Mouse (Mus musculus) layer of hippocampus, adult 8-10 months (tissue): ENCODE data around the gene Dip2b. TPM values are rescaled to one million over a fixed set of nuclear protein-coding genes. Genes with fewer than 3 reads are reported as not detected.
A peak's percentile ranks its signal among the peaks of the same experiment; 100 is the strongest.

ENCODE experiments used
- DNase-seq, 2 experiments: peaks; one replicate each; pipeline ENCODE4 v3.0.0; 2022; ENCODE audit warnings: low spot score in 2 of 2
- total RNA-seq, 4 experiments: library from RNA; stranded (reverse); gene quantifications; 2 replicates each; pipeline ENCODE4 v1.2.4; 2022

Gene Dip2b
- total RNA-seq, 4 experiments from 2014 or later: 46.0 to 55.2 (median 48.7) TPM

GRCm38 (mm10) chr15:100125245-100125644 lies 86.8 kb downstream of the Dip2b start:
- no peak for DNase-seq

DNA sequence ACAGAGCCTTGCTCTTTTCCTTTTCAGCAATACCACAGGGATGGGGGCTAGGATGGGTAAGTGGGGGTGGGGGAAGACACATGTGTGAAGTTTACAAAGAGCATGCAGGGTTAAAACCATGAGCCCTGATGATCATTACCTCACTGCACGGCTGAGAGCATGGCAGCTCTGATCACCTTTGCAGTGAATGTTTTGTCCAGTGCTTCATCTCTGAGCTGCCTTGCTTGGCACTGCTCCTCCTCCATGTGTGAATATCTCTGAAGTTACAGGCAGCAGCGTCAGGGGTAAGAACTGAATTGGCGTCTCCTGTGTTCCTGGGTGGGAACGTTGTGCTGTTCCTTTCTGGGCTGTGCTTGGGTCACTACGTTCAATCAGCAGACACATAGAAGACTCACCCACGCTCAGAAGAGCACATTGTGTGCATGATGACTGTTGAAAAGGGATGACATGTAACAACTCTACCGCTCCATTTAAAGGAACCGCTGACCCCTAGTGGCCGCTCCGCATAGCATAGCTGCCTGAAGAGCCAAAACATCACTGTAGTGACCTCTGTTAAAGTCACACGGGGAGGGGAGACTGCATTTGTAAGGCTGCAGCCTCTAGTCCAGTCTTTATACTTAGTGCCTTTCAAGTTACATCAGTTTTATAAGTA lies 88.1 kb downstream of the Dip2b start:
- peak; percentile 69 to 86 for DNase-seq

DNA sequence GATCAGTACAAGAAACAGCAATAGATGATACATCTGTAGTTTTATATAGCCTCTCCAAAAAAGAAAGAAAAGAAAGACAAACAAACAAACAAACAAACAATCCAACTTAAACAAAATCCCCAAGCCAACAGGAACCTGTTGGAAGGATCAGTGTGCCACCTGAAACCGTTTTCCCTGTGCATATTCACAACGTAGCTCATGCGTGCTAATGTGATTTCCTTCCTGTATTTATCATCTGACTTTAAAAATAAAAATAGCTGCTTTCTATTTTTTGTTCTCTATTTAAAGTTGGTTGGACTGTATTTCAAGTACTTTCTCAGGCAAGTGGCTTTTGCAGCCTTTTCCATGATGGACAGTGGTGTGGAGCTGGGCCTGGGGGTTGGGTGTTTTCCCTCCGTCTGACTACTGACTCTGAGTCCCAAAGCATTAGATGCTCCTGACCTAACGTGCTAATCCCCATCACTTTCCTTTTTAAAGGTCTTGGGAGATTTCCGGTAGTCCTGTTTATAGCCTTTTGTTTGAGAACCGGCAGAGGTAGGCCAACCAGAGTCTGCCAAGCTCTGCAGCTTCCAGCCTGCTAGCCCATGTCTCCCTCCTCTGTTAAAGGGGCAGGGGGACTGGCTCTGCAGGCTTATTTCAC lies 90.8 kb downstream of the Dip2b start:
- DNase-seq: no peak

DNA sequence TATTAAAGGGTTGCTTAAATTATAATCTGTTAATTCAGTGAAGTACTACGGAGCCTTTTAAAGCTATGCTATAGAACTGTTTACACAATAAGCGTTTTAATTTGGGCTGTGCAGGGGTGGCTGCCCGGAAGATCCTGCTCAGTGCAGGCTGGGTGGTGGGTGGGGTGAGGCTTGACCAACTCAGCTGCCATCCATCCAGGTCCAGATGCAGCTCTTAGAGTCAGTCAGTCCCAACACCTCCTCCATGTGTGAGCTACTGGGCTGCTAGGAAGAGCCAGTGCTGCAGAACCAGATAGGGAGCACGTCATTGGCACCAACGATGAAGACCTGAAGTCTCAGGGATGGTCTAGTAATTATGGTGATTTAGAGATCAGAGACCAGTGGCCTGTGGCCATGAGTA lies 101.2 kb downstream of the Dip2b start:
- no peak for DNase-seq

- DNase-seq: no peak
Measured at GRCm38 (mm10) chr15:100140428-100140827, 102.0 kb downstream of the Dip2b start.

- peak; percentile 53 to 61 for DNase-seq
Measured at GRCm38 (mm10) chr15:100143091-100143801, 104.8 kb downstream of the Dip2b start.

- peak in 1 of 2 experiments; percentile 49 for DNase-seq
Measured at GRCm38 (mm10) chr15:100144854-100145824, 106.7 kb downstream of the Dip2b start.

DNA sequence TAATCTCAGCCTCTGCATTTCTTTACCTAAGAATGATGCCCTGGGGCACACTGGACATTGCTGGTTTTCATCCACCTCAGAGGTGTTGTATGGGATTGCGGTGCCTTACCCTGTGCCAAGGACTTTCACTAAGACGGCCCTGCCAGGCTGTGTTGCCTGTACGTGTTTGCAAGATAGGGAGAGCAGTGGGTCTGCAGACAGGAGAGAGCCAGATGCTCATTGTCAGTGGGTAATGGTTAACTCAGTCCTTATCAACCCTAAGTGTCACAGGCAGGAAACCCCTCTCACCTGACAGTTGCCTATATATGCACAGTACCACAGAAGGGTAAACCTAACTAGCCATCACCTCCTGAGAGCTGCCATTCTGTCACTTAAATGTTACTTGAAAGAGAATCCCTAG lies 107.5 kb downstream of the Dip2b start:
- DNase-seq: no peak

GRCm38 (mm10) chr15:100150593-100150992 lies 112.1 kb downstream of the Dip2b start:
- no peak for DNase-seq

DNA sequence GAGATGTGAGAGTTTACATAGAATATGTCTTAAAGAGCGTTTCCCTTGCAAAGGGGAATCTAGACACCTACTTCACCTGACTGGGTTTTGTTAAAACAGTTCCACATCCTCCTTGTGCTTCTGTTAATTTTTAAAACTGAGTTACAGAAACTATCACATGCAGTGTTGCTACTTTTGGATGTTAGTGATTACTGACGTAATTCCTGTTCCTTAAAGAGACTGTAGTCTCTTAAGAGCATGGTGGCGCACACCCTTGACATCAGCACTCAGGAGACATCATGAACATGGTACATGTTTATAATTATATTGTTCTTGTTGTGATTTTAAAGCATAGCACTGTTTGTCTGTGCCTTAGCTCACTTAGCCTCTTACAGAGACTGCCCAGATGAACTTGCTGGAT lies 113.9 kb downstream of the Dip2b start:
- DNase-seq: no peak

DNA sequence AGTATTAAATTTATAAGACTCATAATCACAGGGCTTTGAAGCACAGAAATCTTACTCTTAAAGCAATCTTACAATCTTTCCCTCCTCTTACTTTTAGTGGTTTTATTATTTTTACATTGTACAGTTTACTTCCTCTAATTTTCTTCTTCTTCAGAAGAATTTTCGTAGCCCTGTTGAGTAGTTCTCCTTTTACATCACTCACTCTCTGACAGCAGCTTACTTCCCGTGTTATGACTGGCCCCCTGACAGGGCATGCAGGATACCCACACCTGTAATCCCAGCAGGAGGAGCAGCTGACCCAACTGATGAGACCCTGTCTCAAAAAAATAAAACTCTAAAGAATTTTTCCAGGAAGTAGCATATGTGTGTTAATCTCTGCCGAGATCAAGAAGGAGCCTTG lies 114.6 kb downstream of the Dip2b start:
- DNase-seq: no peak

DNA sequence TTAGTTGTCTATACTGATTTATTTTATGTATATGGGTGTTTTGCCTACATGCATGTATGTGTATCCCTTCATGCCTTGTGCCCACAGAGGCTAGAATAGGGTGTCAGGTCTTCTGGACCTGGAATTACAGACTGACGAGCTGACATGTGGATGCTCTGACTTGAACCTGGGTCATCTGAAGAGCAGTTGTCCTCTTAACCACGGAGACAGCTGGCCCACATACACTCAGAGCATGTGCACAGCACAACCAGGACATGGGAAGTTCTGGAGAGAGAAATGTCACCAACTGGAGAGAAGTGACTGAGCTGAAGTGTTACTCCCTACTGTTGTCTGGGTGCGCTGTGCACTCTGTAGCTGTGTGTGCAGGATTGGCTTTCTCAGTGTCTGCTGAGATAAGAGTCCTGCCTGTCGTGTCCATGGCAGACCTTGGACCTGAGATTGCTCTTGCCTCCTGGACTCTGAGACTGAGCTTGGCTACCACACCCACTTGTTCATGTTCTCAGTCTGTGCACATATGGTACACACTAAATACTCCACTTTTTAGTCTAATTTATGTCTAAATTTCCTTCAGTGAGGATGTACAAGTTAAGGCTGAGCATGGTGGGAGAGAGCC lies 117.7 kb downstream of the Dip2b start:
- DNase-seq: no peak

GRCm38 (mm10) chr15:100156781-100157470 lies 118.5 kb downstream of the Dip2b start:
- no peak for DNase-seq

DNA sequence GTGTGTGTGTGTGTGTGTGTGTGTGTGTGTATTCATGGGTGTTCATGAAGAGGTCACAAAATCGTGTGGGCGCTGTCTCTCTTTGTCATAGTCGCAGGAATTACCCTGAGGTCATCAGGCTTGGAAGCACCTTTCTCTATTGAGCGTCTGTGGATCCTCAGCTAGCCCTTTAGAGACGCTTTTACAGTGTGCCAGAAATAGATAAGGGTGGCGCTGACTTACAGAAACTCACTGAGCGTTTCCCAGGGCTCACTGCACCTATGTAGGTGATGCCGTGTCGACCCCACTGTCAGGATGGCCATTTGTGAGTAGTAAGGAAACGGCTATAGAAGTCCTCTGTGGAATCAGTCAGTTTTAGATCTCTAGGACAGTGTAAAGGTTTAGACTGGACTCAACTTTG lies 120.5 kb downstream of the Dip2b start:
- DNase-seq: no peak

GRCm38 (mm10) chr15:100161747-100162280 lies 123.3 kb downstream of the Dip2b start:
- no peak for DNase-seq

DNA sequence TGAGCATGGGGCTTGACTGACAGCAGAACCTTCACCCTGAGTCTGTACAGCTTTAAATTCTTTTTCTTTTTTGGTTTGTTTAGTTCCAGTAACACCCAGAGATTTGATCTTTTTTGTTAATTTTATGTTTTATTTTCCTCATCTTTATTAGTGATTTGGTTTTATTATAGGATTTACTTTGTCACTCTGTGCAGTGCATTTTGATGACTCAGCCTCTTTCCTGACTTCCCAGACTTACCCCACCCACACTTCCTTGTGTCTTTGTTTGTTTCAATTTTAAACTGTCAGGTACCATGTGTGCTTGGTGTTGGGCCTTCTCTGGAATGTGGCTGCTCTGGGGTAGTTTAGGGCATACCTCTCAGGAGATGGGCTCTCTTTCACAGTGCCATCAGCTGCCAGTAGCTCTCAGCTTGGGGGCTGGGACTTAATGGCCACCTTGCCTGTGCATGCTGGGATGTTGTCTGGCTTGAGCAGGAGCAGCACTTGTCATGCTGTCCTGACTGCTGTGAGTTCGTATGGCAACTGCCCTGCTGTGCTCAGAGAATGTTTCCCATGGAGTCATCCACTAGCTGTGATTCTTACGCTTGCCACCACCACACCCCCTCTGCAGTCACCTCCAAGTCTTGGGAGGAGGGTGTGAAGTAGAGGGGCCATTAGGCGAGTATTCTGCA lies 125.1 kb downstream of the Dip2b start:
- DNase-seq: no peak

DNA sequence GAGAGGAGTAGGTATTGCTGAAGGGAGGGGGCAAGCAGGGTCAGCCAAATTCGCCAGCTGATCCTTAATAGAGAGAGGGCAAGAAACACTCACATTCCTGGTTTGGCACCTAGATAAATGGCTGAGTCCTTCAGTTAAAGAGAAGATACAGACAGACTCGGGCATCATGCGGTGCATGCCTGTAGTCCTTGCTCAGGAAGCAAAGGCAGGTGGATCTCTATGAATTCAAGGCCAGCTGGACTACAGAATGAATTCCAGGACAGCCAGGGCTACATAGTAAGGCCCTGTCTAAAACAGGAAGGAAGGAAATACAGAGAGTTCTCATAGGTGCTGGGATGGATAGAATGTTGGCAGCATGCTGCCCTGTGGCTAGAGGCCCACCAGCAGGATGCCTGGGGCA lies 128.0 kb downstream of the Dip2b start:
- no peak for DNase-seq

DNA sequence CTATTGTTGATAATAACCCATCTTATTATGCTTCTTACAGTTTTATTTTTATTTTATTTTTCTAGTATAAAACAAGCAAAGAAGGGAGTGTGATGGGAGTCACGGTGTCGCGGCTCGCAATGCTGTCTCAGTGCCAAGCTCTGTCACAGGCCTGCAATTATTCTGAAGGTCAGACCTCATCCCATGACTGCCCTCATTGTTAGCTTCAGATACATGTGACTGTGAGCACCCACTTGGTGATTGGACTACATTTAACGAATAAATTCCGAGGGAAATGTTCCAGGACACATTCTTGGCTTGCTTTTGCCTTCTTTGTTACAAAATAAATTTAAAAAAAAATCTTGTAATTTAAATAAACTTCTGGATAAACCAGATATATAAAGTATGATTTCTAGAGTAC lies 129.3 kb downstream of the Dip2b start:
- DNase-seq: peak; percentile 50 to 51

DNA sequence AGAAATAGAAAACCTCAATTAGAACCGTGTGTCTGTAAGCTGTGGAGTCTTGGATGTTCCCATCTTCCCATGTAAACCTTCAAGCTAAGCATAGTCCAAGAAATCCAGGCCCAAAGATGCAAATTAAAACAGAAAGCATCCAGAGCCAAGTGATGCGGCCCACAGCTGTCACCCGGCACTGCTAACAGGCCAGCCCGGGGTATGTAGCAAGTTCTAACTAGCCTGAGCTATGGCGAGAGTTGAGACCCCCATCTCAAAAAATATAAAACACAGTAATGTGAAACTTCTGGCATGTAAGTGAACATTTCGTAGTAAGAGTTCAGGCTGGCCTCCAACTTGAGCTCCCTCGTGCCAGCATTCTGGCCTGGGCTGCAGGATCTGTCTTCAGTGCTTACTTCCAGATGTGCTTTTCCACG lies 129.7 kb downstream of the Dip2b start:
- no peak for DNase-seq

GRCm38 (mm10) chr15:100175176-100175575 lies 136.7 kb downstream of the Dip2b start:
- DNase-seq: no peak
